Mouse (Mus musculus) bone marrow, adult 2 months (tissue): ENCODE data around the gene Cobl.

Source experiments
- CTCF ChIP-seq: fragments of 200-500 bp; IDR thresholded peaks from 2 replicates; pipeline ENCODE4 v1.5.1; 2011; ENCODE audit warnings: low read length, control low read depth; ENCODE audit not compliant: control insufficient read depth, insufficient read depth
- POLR2A ChIP-seq: fragments of 200-500 bp; IDR thresholded peaks from 2 replicates; pipeline ENCODE4 v1.6.1; 2011; ENCODE audit warnings: low read depth, mild to moderate bottlenecking, control low read depth, low read length, borderline replicate concordance; ENCODE audit not compliant: control insufficient read depth

DNA sequence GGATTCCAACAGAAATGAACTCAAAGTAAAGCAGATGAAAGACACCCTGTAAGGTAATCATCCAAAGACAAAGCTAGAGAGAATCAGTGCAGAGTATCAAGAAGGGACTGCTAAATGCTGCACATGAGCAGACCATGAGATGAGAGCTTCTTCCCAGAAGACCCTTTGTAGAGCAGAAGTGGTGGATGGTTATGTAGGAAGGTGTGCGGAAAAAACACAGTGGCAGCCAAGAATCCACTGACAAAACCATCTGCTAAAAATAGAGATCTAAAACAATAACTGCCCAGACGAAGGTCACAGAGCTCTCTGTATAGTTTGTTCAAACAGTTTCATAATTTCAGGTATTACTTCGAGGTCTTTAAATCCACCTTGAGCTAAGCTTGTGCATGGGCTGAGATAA, 149.1 kb downstream of the Cobl start:
- no peak for TF ChIP-seq POLR2A
- no peak for TF ChIP-seq CTCF
